Mouse (Mus musculus) midbrain, embryonic 13.5 days (tissue): ENCODE measurements around the gene Fam149a. TPM values are rescaled to one million over a fixed set of nuclear protein-coding genes. Genes with fewer than 3 reads are reported as not detected.
"Not testable (repeated sequence)": the region's sequence is repeated elsewhere in the genome, so short reads cannot be mapped to it uniquely, and the experiment has no call there.

Experiments used
- ATAC-seq: fragments of 200-750 bp; cut with Nextera tagmentation; 2 replicates; pipeline ENCODE4 v1.8.0; 2017; ENCODE audit warnings: mild to moderate bottlenecking, moderate TSS enrichment, moderate library complexity
- H3K27ac ChIP-seq: fragments of 300-500 bp; sonication (generic); 2 replicates; pipeline ENCODE4 v1.5.1; 2015; ENCODE audit warnings: inconsistent platforms, mild to moderate bottlenecking, moderate library complexity
- H3K27me3 ChIP-seq: fragments of 300-500 bp; sonication (generic); 2 replicates; pipeline ENCODE4 v1.6.1; 2015; ENCODE audit warnings: mild to moderate bottlenecking, inconsistent platforms
- H3K36me3 ChIP-seq: fragments of 300-500 bp; sonication (generic); 2 replicates; pipeline ENCODE4 v1.6.1; 2015; ENCODE audit warnings: mild to moderate bottlenecking, inconsistent platforms
- H3K4me1 ChIP-seq: fragments of 300-500 bp; sonication (generic); replicated peaks from 2 replicates; pipeline ENCODE4 v1.6.1; 2015; ENCODE audit warnings: inconsistent platforms
- H3K4me2 ChIP-seq: fragments of 300-500 bp; sonication (generic); replicated peaks from 2 replicates; pipeline ENCODE4 v1.6.1; 2015; ENCODE audit warnings: moderate library complexity, mild to moderate bottlenecking, inconsistent platforms
- H3K4me3 ChIP-seq: fragments of 300-500 bp; sonication (generic); replicated peaks from 2 replicates; pipeline ENCODE4 v1.5.1; 2015; ENCODE audit warnings: mild to moderate bottlenecking, inconsistent platforms
- H3K9ac ChIP-seq: fragments of 300-500 bp; sonication (generic); replicated peaks from 2 replicates; pipeline ENCODE4 v1.6.1; 2015; ENCODE audit warnings: mild to moderate bottlenecking, inconsistent platforms
- H3K9me3 ChIP-seq: fragments of 300-500 bp; sonication (generic); 2 replicates; pipeline ENCODE4 v1.6.1; 2016; ENCODE audit warnings: mild to moderate bottlenecking, inconsistent platforms
- WGBS: fragments of 180-500 bp; shearing (Covaris S2); methylation state at CpG from one replicate; pipeline ENCODE4 v1.1.7; 2015; 5-methylcytosine and 5-hydroxymethylcytosine counted together
- polyA plus RNA-seq: library from polyadenylated mRNA; unstranded; fragments of >200 nt; fragmentation: Nextera tagmentation; extraction: Ambion mirVana; gene quantifications from 2 replicates; pipeline ENCODE4 v1.2.1, GENCODE M21; 2015

The Fam149a gene
- polyA plus RNA-seq, 1 experiment from 2014 or later, result 4.9 TPM

DNA sequence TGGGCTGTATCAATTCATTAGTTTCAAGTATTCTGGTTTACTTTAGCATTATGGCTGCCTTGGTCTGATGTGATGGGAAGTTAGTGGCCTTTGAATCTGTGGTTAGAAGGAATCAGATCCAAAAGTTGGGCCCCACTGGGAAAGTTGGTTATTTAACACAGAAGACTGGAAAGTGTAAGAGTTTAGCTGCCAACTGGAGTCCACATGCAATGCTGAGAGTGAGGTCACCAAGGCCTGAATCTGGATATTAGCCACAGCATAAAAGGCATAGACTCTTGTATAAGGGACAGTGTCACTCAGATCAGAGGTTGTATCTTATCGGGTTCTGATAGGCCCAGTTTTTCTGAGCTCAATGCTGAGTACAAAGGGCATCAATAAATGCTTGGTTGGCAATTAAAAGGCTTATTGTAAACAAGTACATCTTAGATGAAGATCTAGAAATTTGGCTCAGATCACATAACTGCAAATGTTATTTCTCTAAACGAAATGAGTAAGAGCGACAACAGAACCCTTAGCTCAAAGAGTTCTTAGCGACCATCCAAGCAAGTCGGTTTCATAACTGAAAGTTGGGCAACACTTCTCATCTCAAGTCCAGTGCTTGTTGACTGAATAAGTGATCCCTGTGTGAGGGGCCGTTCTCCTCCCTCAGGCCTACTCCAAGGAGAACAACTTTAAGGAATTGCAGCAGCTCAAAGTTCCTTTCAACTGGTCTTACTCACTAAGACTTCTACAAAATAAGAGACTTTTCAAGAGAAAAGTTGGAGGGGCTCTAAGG lies 52.7 kb downstream of the Fam149a start:
- Histone ChIP-seq H3K27me3 (peaks cover 14% of the 10 kb centered on the region), H3K9me3 (no peaks in the 10 kb centered on the region), H3K4me2 (no peak overlapping the region), H3K27ac (no peak overlapping the region), H3K4me1 (peaks cover 14% of the 10 kb centered on the region), H3K9ac (no peak overlapping the region), H3K36me3 (no peaks in the 10 kb centered on the region), H3K4me3 (no peak overlapping the region)
- ATAC-seq, result no peak
- 91% methylated on average over 6 of the region's 6 CpGs for WGBS

GRCm38 (mm10) chr8:45327076-45327475 lies 55.0 kb downstream of the Fam149a start:
- not testable (repeated sequence) for H3K4me2 ChIP-seq, H3K27me3 ChIP-seq, H3K36me3 ChIP-seq, H3K9me3 ChIP-seq, H3K4me3 ChIP-seq, ATAC-seq, H3K4me1 ChIP-seq, H3K27ac ChIP-seq, H3K9ac ChIP-seq

- H3K4me3 ChIP-seq, result no peak overlapping the region
- WGBS, result 89% methylated on average over 4 of the region's 4 CpGs
- no peaks in the 10 kb centered on the region for H3K36me3 ChIP-seq
- no peaks in the 10 kb centered on the region for H3K9me3 ChIP-seq
- no peak overlapping the region for H3K27ac ChIP-seq
- no peak for ATAC-seq
- H3K4me2 ChIP-seq, result no peak overlapping the region
- H3K9ac ChIP-seq, result no peak overlapping the region
- no peaks in the 10 kb centered on the region for H3K27me3 ChIP-seq
- no peaks in the 10 kb centered on the region for H3K4me1 ChIP-seq
Observed at GRCm38 (mm10) chr8:45324151-45324550, 57.9 kb downstream of the Fam149a start.

GRCm38 (mm10) chr8:45321365-45321764 lies 60.7 kb downstream of the Fam149a start:
- ATAC-seq, result no peak
- Histone ChIP-seq H3K9me3 (no peaks in the 10 kb centered on the region), H3K9ac (no peak overlapping the region), H3K27me3 (no peaks in the 10 kb centered on the region), H3K27ac (no peak overlapping the region), H3K4me2 (no peak overlapping the region), H3K4me1 (no peaks in the 10 kb centered on the region), H3K4me3 (no peak overlapping the region), H3K36me3 (no peaks in the 10 kb centered on the region)
- WGBS, result 92% methylated on average over 2 of the region's 2 CpGs

DNA sequence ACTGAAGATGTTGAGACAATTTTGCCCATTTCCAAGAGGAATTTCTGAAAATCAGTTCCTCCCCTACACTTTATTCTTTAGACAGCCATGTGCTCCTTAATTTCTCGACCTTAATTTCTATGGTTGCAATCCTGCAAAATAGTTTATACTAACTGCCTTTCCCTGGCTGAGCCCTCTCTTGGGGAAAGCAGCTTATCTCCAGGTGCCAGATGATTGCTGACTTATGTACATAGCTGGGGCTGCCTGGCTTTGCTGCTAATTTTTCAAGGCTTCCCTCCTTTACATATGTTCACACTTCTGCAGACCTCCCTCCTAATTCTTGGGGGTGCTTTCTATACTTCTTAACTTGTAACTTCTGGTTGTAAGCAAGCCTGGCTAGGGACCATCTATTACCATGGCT lies 61.2 kb downstream of the Fam149a start:
- no peaks in the 10 kb centered on the region for H3K9me3 ChIP-seq
- no peak overlapping the region for H3K4me2 ChIP-seq
- no peak for ATAC-seq
- no peaks in the 10 kb centered on the region for H3K36me3 ChIP-seq
- no peak overlapping the region for H3K9ac ChIP-seq
- no peak overlapping the region for H3K27ac ChIP-seq
- H3K4me1 ChIP-seq, result no peaks in the 10 kb centered on the region
- H3K27me3 ChIP-seq, result no peaks in the 10 kb centered on the region
- H3K4me3 ChIP-seq, result no peak overlapping the region
- 63% methylated on average over 1 of the region's 1 CpGs for WGBS

DNA sequence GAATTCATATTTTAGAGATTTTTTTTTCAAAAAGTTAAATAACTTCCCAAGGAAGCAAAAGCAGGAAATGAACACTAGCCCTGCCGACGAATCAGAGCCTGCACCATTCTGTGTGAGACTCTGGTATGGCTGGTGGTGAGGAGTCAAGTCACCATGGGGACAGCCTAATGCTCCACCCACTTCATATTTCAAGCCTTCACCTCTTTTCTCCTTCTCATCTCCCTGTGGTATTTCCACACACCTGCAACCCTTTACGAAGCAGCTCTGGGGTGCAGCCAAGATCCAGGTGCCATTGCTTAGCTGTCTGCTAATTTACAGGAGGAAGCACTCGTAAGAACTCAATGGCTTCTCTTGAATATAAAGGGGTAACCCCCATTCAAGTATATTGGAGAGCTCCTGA lies 71.1 kb downstream of the Fam149a start:
- ATAC-seq, result no peak
- no peak overlapping the region for H3K4me2 ChIP-seq
- no peaks in the 10 kb centered on the region for H3K4me1 ChIP-seq
- H3K27me3 ChIP-seq, result no peaks in the 10 kb centered on the region
- 90% methylated on average over 4 of the region's 4 CpGs for WGBS
- no peaks in the 10 kb centered on the region for H3K9me3 ChIP-seq
- H3K4me3 ChIP-seq, result no peak overlapping the region
- no peak overlapping the region for H3K27ac ChIP-seq
- no peak overlapping the region for H3K9ac ChIP-seq
- H3K36me3 ChIP-seq, result no peaks in the 10 kb centered on the region

GRCm38 (mm10) chr8:45308366-45308765 lies 73.7 kb downstream of the Fam149a start, which contains the start of gene Gm45753:
Gene Gm45753 (minus strand): TSS chr8:45308466.
- Histone ChIP-seq H3K4me1 (no peaks in the 10 kb centered on the region), H3K27ac (no peak within 1 kb of the TSS), H3K36me3 (no peaks in the 10 kb centered on the region), H3K27me3 (no peaks in the 10 kb centered on the region), H3K9me3 (no peaks in the 10 kb centered on the region), H3K4me2 (no peak within 1 kb of the TSS), H3K4me3 (no peak within 1 kb of the TSS), H3K9ac (no peak within 1 kb of the TSS)
- WGBS, result 92% methylated on average over 13 of the region's 13 CpGs
- ATAC-seq, result no peak

DNA sequence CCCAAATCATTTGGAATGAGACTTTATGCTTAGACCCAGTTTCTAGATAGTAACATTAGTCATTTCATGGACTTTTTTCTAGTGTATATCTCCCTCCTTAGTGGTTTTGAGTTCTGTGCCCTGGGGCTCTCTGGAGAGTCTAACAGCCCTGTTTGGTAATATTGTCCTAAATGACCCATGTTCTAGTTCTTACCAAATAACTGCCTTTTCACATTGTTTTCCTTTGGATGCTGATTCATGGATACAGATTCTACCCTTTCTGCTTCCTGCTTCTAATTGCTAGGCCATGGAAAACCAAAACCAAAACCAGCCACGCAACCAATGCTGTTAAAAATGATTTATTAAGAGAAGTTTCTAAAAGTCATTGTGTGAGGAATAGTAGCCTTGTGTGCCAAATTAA lies 76.6 kb downstream of the Fam149a start:
- Histone ChIP-seq H3K27me3 (no peaks in the 10 kb centered on the region), H3K9me3 (no peaks in the 10 kb centered on the region), H3K27ac (no peak overlapping the region), H3K4me3 (no peak overlapping the region), H3K4me1 (no peaks in the 10 kb centered on the region), H3K36me3 (no peaks in the 10 kb centered on the region), H3K9ac (no peak overlapping the region), H3K4me2 (no peak overlapping the region)
- no peak for ATAC-seq
- WGBS, result 96% methylated on average over 1 of the region's 1 CpGs

DNA sequence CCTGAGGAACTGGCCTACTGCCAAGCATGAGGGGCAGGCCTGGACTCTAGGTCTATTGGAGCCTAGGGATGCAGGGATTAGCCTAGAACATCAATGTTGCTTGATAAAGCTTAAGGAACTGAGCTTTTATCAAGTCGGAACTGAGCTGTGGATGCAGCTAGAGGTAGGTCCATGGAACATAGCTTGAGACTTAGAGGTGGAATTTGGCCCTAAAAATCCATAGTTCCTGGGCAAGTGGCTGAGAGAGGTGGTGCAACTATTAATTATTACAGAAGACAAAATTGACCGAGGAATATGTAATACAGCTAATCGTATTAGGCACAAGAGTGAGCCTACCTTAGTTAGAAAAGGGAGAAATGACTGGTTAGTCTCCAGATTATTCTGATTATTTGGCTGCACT lies 77.7 kb downstream of the Fam149a start:
- Histone ChIP-seq H3K4me1 (no peaks in the 10 kb centered on the region), H3K36me3 (no peaks in the 10 kb centered on the region), H3K27me3 (no peaks in the 10 kb centered on the region), H3K4me2 (no peak overlapping the region), H3K9ac (no peak overlapping the region), H3K4me3 (no peak overlapping the region), H3K9me3 (no peaks in the 10 kb centered on the region), H3K27ac (no peak overlapping the region)
- 95% methylated on average over 3 of the region's 3 CpGs for WGBS
- ATAC-seq, result no peak

- peak; percentile 62; the same call in 1 of the 2 replicates for ATAC-seq
- Histone ChIP-seq H3K4me1 (no peaks in the 10 kb centered on the region), H3K27ac (no peak overlapping the region), H3K9me3 (no peaks in the 10 kb centered on the region), H3K27me3 (no peaks in the 10 kb centered on the region), H3K36me3 (no peaks in the 10 kb centered on the region), H3K9ac (no peak overlapping the region), H3K4me3 (no peak overlapping the region), H3K4me2 (no peak overlapping the region)
- WGBS, result 66% methylated on average over 8 of the region's 8 CpGs
Observed at GRCm38 (mm10) chr8:45302390-45302789, 79.7 kb downstream of the Fam149a start.

DNA sequence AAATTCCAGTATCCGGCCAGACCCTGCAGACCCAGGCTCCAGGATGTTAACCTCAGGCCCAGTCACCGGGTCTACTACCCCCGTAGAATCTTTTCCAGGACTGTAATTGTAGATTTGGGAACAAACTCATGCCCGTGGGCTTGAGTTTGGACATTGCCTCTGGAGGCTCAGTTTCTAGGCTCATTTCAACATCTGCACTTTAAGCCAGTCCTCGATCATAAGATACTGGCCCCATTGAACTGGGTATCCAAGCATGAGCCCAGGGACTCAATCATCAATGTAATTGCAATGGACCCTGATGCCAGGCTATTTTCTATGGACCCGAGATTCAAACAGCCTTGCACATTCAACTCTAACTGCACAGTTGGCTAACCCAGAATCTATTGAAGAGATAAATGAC lies 86.8 kb downstream of the Fam149a start:
- no peaks in the 10 kb centered on the region for H3K4me1 ChIP-seq
- H3K27me3 ChIP-seq, result no peaks in the 10 kb centered on the region
- H3K27ac ChIP-seq, result no peak overlapping the region
- H3K4me2 ChIP-seq, result no peak overlapping the region
- no peak overlapping the region for H3K9ac ChIP-seq
- no peak overlapping the region for H3K4me3 ChIP-seq
- ATAC-seq, result no peak
- H3K36me3 ChIP-seq, result no peaks in the 10 kb centered on the region
- no peaks in the 10 kb centered on the region for H3K9me3 ChIP-seq
- WGBS, result 91% methylated on average over 6 of the region's 6 CpGs

DNA sequence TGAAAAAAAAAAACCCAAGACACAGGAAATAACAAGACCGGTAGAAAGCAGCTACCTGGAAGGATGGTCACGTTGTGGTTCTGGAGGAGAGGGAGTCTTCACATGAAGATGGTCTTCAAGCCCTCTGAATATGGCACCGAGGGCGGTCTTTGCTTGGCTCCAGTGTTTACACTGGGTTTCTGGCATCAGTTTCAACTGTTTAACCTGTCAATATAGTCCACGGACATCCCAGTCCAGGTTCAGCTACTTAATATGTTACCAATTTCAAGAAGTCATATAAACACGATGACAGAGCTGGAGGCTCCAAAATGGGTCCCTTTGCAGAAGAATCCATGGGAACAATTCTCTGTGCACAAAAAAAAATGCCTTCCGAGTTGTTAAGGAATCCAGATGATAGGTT lies 87.4 kb downstream of the Fam149a start, which contains the start of gene Klkb1:
Gene Klkb1 (minus strand): TSS at position 173 of the 400 bp plus-strand sequence.
- no peak within 1 kb of the TSS for H3K4me2 ChIP-seq
- WGBS, result 94% methylated on average over 7 of the region's 7 CpGs
- no peaks in the 10 kb centered on the region for H3K27me3 ChIP-seq
- no peak within 1 kb of the TSS for H3K9ac ChIP-seq
- H3K4me3 ChIP-seq, result no peak within 1 kb of the TSS
- H3K27ac ChIP-seq, result no peak within 1 kb of the TSS
- no peaks in the 10 kb centered on the region for H3K4me1 ChIP-seq
- no peak for ATAC-seq
- no peaks in the 10 kb centered on the region for H3K36me3 ChIP-seq
- H3K9me3 ChIP-seq, result no peaks in the 10 kb centered on the region

- Histone ChIP-seq H3K27ac (no peak overlapping the region), H3K9me3 (no peaks in the 10 kb centered on the region), H3K27me3 (no peaks in the 10 kb centered on the region), H3K36me3 (no peaks in the 10 kb centered on the region), H3K4me1 (no peaks in the 10 kb centered on the region), H3K4me3 (no peak overlapping the region), H3K4me2 (no peak overlapping the region), H3K9ac (no peak overlapping the region)
- WGBS, result 86% methylated on average over 2 of the region's 2 CpGs
- no peak for ATAC-seq
Observed at GRCm38 (mm10) chr8:45291790-45292189, 90.3 kb downstream of the Fam149a start.
